Mouse (Mus musculus): ENCODE measurements around the gene Hipk2.

Hipk2 gene

DNA sequence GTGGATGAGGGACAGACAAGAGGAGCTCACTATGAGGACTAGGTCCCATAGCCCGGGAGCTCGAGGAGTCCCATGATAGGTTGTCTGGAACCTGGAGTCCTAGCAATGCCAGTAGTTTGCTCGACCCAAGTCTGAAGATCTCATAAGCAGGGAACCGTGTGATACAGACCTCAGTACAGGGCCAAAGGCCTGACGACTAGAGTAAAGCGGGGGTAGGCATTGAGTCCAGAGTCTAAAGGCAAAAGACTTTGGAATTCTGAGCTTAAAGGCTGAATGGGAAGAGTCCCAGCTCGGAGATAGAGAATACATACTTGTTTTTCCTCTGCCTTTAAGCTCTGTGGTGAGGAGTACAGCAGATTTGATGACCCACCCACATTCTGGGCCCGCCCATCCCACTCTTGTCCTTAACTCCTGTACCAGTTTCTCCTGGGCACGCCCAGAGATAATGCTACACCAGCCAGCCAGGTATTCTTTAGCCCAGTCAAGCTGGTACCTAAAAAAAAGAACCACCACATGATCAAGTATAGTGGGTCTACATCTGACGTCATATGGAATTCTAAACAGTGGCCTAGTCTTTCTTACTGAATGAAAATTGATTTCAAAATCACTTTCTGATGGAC is 27.0 kb upstream of the Hipk2 start:
- in situ Hi-C loops (cut with MboI, MseI): loop anchor here (5.0 kb wide), 1 partner anchor 171 kb away; no protein-coding TSS in a partner anchor

DNA sequence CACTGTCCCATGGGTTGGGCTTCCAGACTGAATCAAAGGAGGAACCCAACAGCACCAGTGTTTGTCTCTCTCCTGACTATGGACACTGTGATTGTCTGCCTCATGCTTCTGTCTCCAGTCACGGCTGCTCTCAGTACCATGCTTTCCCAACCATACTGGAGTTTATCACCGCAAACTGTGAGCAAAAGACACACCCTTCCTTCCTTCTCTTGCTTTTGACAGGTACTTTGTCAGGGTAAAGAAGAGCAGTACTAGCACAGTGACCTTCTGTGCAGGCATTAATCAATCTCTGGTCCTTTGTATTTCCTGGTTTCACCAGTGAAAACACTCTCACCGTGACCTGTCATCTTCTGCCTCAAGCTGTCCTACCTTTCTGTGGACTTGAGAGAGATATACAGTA is 25.7 kb upstream of the Hipk2 start:
- in situ Hi-C loops (cut with MboI, MseI): loop anchor here (5.0 kb wide), 1 partner anchor 169 kb away; no protein-coding TSS in a partner anchor

GRCm38 (mm10) chr6:38901152-38901551 is 25.2 kb upstream of the Hipk2 start:
- in situ Hi-C loops (cut with MboI, MseI): loop anchor here (5.0 kb wide), 1 partner anchor 169 kb away; no protein-coding TSS in a partner anchor

GRCm38 (mm10) chr6:38900479-38901126 is 24.6 kb upstream of the Hipk2 start:
- in situ Hi-C loops (cut with MboI, MseI): loop anchor here (5.0 kb wide), 1 partner anchor 168 kb away; no protein-coding TSS in a partner anchor

- in situ Hi-C loops (cut with MboI, MseI): loop anchor here (5.0 kb wide), 1 partner anchor 168 kb away; no protein-coding TSS in a partner anchor
Observed at GRCm38 (mm10) chr6:38900073-38900472, 24.1 kb upstream of the Hipk2 start.

DNA sequence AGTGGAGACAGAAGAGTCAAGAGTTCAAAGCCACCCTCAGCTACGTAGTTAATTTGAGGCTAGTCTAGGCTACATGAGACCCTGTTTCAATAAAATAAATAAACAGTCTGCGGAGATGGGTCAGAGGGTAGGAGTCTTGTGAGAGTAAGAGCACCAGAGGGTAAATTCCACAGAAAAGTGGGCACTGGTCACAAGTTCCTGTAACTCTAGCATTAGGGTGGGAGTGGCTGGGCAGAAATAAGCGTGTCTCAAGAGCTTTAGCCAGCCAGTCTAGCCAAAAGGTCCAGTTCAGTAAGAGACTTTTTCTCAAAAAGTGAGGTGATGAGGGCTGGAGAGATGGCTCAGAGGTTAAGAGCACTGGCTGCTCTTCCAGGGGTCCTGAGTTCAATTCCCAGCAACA is 17.6 kb upstream of the Hipk2 start:
- in situ Hi-C loops (cut with MboI, MseI): no loop called here

- in situ Hi-C loops (cut with MboI, MseI): no loop called here
Observed at GRCm38 (mm10) chr6:38892017-38892416, 16.1 kb upstream of the Hipk2 start.

GRCm38 (mm10) chr6:38889156-38889555 is 13.2 kb upstream of the Hipk2 start:
- in situ Hi-C loops (cut with MboI, MseI): no loop called here

DNA sequence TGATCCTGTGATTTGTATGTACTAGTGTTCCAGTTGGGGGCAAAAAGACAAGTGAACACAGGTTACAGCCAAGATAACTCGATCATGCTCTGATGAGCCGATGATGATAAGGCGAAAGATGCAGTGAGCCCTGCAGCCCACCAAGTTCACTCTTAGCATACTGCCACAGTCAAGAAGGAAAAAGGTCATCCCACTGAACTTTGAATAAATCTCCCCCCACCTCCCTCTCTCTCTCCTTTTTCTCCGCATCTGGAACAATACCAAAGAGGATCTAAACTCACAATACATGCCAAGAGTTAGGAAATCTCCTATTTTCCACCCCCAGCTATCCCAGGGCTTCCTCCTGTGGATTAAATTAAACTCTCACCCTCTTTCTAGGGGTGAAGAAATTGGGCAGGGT is 11.5 kb upstream of the Hipk2 start:
- in situ Hi-C loops (cut with MboI, MseI): no loop called here

DNA sequence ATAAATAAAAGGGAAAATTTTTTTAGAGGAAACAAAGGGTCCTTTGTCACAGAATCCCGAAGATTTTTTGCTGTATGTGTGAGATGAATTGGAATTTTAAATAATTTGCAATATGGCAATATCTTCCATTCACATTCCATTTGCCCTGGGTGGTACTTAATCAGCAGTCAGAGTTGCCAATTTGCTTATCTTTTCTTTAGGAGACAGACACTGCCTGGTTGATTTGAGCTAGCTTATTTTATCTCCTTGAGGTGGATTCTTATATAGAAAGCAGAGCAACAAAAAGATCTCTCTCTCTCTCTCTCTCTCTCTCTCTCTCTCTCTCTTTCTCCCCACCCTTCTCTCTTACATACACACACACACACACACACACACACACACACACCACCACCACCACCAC is 9.2 kb upstream of the Hipk2 start:
- in situ Hi-C loops (cut with MboI, MseI): no loop called here

DNA sequence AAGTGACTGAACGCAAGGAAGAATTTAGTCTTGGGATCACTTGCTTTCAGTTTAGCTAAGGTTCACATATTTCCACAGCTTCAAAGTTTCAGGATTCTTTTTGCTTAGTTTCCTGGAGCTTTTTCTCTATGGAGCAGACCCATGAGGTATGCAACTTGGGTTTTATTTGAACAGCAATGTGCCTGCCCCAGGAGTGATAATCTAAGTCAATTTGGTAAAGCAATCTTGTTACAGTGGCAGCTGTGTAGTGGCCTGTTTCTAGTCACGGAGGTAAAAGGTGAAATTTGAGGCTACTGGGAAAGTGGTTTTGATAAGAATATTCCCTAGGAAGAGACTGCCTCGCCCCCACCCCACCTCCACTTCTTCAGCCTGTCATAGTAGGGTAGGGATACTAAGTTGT is 8.5 kb upstream of the Hipk2 start:
- in situ Hi-C loops (cut with MboI, MseI): no loop called here

GRCm38 (mm10) chr6:38882728-38883171 is 6.8 kb upstream of the Hipk2 start:
- in situ Hi-C loops (cut with MboI, MseI): no loop called here

DNA sequence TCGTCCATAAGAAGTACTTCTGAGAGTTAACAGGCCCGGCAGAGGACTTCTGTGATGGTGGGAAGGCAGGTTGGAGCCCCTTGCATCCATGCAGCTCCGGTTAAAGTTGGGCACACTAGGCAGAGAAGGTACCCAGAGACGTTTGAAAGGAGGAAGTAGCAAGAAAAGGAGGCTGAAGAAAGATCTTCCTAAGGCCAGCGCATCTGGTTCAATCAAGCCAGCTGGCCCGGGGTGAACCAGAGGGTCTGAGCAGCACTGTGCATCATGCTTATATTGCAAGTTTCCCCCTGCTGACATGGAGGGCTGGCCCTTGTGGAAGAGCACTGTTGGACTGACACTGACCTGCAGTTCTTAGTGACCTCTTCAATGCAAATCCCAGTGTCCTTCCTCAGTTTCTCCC is 6.0 kb upstream of the Hipk2 start:
- in situ Hi-C loops (cut with MboI, MseI): no loop called here

- in situ Hi-C loops (cut with MboI, MseI): no loop called here
Observed at GRCm38 (mm10) chr6:38881468-38881867, 5.5 kb upstream of the Hipk2 start.

GRCm38 (mm10) chr6:38877674-38878073 is 1.7 kb upstream of the Hipk2 start:
- in situ Hi-C loops (cut with MboI, MseI): no loop called here

DNA sequence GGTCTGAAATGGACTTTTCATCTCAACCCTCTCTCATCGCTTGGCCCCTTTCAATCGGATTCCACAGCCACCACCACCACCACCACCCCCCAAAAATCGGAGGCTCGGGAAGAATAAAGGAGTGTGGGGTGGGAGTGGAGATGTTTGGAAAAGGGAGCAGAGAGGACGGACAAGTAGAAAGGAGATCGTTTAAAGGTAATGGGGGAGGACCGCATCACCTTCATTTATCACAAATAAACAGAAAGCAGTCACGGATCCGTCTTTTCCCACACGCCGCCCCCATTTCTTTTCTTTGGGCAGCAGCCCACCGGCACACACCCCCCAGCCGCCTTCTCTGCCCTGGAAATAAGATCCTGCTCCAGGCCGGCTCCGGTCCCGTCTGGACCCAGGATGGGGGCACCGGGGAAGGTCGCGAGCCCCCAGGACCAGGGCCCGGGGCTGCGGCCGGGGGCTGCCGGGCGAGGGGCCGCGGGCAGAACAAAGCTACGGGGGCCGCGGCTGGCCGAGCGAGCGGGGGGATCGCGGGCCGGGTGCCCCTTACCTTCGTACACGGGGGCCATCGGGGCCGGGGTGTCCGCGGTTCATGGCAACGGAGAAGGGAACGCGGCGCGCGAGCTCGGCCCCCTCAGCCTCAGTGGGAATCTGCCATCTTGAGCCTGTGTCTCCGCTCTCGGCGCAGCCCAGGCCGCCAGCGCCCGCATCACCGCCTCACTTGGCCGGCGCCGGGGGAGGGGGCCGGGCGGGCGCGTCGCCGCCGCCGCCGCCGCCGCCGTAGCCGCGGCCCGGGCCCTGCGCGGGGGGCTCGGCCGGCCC is 501 bp downstream of the Hipk2 start, which contains the start of gene Tbxas1:
Tbxas1 (plus strand) TSS at position 147 of the 813 bp plus-strand sequence.
- in situ Hi-C loops (cut with MboI, MseI): no loop called here

DNA sequence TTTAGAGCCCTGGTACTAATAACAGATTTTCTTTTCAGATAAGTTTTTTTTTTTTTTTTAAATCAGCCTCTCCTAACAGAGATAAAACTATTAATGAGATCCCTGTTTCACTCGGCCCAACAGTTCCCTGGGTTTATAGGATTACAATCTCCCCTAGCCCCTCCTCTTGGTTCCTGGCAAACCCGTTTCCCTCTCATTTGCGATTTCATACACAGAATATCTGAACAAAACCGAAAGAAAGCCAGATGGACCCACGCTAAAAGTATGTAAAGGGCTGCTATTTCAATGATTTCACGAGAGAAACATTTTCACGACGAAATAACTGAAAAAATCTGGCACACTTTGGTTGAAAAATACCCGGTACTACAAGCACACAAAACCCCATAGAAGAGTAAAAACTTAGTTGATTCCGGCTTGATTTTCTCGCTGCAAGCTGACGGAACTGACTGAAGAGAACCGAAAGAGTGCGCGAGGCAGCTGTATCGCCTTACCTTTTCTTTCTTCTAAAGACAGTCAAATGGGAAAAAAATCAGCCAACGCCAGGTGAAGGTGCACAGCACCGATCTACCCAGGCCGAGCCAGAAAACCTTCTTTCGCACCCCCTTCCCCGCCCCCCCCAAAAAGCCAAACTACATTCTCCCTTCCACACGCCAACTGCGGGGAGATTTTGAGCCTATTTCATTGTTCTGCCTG is 1.3 kb downstream of the Hipk2 start:
- in situ Hi-C loops (cut with MboI, MseI): loop anchor here (5.0 kb wide), 1 partner anchor 67 kb away; no protein-coding TSS in a partner anchor

DNA sequence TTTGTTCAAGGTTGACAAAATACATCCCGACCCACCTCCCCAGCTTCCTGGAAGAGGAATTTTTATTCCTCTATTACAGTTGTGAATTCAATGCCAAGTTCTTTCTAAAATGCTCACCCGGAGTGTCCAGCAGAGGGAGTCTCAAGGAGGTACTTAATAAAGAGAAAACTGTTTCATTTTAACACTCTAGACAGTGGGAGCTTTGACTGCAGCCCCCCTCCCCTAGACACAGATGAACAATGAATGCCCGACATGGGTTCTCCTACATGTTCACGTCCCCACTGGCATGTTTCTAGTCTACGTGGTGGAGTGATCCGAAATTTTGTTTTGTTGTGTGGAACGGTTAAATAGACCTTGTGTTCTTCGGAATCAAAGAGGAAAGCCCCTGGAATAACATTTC is 1.9 kb downstream of the Hipk2 start:
- in situ Hi-C loops (cut with MboI, MseI): loop anchor here (5.0 kb wide), 1 partner anchor 67 kb away; no protein-coding TSS in a partner anchor

GRCm38 (mm10) chr6:38873316-38873715 is 2.6 kb downstream of the Hipk2 start:
- in situ Hi-C loops (cut with MboI, MseI): loop anchor here (5.0 kb wide), 1 partner anchor 66 kb away; no protein-coding TSS in a partner anchor

- in situ Hi-C loops (cut with MboI, MseI): loop anchor here (5.0 kb wide), 1 partner anchor 64 kb away; no protein-coding TSS in a partner anchor
Observed at GRCm38 (mm10) chr6:38871051-38871450, 4.9 kb downstream of the Hipk2 start.

GRCm38 (mm10) chr6:38870070-38870469 is 5.9 kb downstream of the Hipk2 start:
- in situ Hi-C loops (cut with MboI, MseI): loop anchor here (5.0 kb wide), 1 partner anchor 63 kb away; no protein-coding TSS in a partner anchor
